Mouse (Mus musculus) embryo, embryonic 9.5 days (tissue): ENCODE results near the gene Fry.
"Not testable (repeated sequence)": the region's sequence is repeated elsewhere in the genome, so short reads cannot be mapped to it uniquely, and the experiment has no call there.

Experiments
- DNase-seq: peaks from one replicate; pipeline ENCODE4 v3.0.0-alpha.2; 2017; ENCODE audit errors: extremely low spot score

Gene Fry

DNA sequence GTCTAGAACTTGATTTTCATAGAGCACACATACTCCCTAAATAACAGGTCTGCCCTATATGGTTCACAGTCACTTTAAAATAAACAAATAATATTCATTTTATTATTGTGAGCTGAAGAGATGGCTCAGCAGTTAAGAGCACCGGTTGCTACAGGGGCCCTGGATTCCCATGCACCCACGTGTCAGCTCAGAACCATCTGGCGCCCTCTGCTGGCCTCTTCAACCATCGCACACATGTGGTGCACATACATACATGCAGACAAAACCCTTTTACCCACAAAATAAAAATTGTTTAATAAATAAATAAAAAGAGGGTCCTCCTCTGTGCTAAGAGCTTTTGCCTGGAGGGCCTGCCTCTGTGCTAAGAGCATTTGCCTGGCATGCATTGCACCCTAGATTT, 335.0 kb downstream of the Fry start:
- no peak for DNase-seq

DNA sequence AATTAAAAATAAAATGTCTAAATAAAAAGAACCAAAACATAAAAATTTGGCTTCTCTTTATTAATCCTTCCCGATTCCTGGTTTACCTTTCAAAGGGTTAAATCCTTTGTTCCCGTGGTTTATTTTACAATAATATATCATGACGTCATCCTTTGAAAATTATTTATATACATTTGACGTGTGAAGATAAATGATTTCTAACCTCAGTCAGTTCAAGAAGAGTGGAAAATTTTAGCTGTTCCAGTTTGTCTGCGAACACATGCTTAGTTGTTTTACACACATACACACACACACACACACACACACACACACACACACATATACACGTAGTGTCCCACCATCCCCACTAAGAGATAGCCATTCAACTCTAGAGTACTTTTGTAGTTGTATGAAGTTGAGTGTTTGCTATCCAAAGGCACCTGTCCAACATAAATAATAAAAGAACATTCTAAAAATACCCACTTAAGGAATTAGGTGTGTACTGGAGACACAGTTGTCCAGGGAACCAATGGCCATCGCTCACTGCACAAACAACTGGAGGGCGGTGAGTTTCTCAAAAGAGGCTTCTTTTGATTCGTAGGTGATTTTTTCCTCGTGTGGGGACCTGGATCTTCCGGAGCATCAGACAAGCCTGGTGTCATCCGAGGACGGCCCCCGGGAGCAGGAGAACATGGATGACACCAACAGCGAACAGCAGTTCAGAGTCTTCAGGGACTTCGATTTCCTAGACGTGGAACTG, 338.9 kb downstream of the Fry start:
- DNase-seq, result no peak

DNA sequence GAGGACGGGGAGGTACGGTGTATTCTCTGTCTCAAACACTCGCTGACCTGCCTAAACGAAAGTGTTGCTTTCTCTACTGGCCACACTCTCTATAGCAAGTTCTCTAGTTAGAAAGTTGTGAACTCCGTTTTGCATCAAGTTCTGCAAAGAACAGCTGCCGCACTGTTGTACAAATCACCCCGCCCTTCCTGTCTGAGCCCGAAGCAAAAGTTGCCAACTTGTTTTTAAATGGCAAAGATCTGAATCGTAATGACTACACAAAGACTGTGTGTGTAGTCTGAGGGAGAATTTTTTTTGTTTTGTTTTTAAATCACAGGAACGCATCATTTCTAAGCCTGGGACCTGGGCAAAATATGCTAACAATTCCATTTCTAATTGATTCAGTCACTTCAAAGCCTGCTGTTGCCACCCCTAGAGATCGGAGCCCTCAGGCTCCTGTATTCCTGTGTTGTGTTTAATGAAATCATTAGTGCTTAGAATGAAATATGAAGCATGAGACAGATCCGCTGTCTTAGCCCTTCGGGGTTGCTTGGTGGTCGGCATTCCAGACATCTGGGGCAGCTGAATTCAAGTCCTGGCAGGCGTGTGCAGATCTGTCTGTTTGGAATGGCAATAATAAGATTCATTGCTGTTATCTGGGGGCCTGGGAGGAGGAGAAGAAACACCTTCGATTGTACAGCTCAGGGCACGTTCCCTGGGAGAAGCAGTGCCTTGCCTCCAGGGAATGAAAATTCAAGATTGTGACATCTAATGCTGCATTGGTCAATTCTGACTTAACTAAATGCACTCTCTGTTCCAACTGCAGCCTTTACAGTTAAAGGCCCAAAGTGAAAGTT, 339.7 kb downstream of the Fry start:
- DNase-seq, result no peak

DNA sequence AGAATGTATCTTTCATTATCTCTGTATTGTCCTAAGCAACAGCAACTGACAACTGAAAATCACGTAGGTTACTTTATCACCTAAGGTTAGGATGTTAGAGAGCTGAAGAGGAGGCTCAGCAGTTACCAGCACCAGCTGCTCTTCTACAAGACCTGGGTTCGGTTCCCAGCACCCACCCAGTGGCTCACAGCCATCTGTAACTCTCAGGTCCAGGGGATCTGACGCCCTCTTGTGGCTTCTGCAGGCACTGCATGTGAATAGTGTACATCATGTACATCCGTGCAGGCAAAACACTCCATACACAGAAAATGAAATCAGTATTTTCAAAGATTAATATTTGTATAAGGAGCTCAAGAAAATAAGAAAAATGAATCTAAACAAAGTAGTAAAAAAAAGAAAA, 341.4 kb downstream of the Fry start:
- DNase-seq, result no peak

DNA sequence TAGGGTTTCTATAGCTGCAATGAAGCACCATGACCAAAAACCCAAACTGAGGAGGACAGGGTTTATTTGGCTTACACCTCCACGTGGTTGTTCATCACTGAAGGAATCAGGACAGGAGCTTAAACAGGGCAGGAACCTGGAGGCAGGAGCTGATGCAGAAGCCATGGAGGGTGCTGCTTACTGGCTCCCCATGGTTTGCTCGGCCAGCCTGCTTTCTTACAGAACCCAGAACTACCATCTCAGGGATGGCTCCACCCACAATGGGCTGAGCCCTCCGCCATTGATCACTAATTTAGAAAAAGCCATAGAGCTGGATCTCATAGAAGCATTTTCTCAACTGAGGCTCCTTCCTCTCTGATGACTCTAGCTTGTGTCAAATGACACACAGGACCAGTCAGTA, 346.3 kb downstream of the Fry start:
- no peak for DNase-seq

DNA sequence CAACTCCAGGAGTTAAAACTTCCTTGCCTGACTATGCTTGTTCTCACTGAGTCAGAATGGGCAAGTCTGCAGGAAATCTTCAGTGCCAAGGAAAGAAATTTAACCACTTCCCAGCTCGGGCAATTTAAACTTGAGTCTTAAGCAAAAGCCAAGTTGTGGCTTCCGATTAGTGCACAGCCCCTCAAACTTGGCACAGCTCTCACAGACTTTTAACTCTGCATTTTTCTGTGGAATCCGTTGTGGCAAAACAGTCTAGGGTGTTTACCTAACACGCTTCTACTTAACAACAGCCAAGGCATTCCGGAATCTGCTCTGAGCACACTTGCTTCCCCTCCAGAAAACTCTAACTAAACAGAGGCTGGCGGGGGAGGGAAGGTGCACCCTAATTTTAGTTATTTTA, 346.8 kb downstream of the Fry start:
- DNase-seq, result no peak

DNA sequence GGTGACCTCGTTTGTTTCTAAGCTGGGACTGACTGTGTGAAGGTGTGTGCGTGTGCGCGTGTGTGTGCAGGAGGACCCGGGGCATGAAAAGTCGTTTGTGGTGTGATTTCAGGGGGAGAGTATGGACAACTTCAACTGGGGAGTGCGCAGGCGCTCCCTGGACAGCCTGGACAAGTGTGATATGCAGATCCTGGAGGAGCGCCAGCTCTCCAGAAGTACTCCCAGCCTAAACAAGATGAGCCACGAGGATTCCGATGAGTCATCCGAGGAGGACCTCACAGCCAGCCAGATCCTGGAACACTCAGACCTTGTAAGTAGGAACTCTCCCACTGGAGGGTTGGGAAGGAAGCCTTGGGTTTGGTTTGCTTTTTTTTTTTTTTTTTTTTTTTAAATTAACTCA, 347.7 kb downstream of the Fry start:
- no peak for DNase-seq

DNA sequence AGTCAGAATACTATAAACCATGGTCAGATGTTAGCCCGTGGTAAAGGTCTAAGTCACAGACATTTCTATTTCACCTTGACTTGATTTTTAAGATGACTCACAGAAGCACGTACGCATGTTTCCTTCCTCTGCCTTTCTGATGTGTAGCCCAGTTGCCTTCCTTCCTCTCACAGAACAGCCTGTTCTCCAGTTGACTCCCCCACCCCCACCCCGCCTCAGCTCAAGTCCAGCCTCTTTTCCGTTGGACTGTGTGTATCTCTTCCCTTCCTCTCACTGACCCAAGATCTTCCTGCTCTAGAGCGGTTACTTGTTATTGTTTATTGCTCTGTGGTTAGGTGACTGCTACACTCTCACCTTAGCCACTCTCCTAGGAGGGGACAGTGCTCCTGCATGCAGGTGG, 350.0 kb downstream of the Fry start:
- DNase-seq, result no peak

DNA sequence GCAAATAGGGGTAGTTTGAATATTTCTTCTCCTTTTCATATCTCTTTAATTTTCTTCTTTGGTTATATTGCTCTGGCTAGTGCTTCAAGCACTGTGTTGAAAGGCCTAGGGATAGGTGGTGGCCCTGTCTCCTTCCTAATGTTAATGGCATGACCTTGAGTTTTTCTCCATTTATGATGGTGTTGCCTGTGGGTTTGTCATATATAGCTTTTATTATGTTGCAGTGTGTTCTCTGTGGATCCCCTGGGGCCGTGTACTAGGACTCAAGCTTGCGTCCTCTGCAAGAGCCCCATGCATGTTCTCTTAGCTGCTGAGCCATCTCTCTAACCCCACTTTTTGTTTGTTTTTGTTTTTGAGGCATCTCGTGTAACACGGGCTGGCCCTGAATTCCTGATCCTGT, 358.9 kb downstream of the Fry start:
- no peak for DNase-seq

DNA sequence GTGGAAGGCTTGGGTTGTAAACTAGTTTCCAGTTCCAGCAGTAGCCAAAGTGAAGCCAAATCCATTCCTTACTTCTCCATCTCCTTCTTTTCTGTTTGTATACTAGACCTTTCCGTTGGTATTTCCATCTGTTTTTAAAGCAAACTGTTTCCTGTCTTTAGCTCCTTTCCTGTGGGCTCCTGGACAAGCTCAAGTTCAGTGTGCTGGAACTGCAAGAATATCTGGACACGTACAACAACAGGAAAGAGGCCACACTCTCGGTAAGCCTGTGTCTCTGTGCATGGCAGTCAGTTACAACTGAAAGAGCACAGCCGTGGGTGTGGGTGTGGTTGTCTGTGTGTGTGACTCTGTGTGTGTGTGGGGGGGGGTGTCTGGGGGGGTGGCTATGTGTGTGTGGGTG, 360.2 kb downstream of the Fry start:
- DNase-seq, result no peak

DNA sequence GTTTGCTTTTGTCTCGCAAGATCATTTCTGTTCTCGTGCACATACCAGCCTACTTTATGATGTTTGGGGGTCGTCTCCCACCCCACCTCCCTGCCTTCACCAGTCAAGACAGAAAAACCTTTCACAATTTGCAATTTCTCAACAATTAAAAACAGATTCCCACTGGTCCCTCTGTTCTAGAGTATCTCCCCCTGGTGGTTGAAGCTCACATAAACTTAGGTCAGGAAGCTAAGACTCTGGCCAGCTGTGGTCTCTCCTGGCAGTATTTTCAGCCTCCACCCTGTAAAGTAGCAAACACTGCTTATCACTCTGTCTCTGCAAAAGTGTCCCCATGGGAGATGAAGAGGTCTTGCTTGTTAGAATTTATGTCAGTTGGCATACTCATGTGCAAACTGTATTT, 366.8 kb downstream of the Fry start:
- DNase-seq, result peak; percentile 22

DNA sequence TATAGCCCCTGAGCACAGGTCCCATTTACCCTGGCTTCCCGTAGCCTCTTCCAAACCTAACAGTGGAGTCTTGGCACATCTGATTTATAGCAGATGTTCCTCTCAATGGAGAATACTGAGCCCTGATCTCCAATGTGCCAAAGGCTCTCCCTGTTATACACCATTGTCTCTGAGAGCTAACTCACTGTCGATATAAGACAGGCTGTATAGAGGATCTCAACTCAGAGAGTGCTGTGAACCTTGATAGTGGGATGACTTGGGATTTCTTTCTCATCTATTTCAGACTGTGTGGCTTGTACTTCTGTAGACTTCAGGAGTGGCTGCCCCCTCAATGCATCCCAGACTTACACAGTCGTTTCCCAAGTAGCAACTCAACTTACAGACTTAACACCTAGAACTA, 371.8 kb downstream of the Fry start:
- DNase-seq, result no peak

DNA sequence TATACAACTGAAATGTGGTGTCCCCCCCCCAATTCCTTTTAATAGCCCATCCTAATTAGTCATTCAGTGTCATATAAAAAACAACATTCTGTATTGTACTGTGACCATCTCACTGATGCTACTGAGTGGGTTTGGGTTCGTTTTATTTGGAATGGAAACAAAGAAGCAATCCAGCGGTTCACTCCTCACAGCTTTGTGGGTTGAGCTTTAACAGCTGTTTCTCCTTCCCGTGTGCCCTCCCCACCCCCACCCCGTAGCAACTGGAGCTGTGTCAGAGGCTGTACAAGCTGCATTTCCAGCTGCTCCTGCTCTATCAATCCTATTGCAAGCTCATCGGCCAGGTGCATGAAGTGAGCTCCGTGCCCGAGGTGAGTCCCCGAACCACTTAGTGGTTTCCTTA, 372.4 kb downstream of the Fry start:
- no peak for DNase-seq

DNA sequence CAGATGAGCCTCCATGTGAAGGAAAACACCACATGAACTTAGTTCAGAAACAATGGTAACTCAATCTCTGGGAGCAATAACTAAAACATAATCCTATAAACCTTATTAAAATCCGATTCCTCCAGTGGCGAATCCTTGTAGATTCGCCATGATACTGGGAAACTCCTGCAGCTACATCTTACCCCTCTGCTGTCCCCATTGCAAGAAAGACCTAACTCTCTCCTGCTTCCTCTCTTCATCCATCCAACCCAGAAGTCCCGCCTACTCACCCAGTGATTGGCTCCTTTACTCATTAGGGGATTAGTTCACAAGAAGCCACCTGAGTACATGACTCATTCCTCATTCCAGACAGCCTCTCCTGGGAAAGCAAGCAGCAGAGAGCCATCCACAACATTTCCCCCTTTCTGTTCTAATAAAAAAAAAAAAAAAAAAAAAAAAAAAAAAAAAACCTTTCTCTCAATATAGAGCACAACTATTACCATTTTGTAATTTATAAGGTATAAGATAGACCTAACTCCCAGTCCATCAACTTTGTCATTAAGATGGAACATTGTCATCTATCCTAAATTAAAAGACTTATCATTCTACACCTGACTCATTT, 373.2 kb downstream of the Fry start:
- DNase-seq, result not testable (repeated sequence)

DNA sequence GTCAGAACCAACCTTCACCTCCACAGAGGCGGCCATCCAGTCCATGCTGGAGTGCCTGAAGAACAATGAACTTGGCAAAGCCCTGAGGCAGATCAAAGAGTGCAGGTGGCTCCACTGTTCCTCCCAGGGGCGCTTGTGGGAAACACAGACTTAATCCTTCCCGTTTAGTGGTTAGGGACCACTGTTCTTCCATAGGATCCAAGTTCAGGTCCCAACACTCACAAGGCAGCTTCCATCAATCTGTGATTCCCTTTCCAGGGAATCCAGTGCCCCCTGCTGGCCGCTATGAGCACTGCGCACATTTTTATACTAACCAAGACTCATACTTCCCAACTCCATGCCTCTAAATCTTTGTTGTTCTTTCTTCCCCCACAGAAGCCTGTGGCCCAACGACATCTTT, 377.3 kb downstream of the Fry start:
- peak; percentile 21 for DNase-seq

DNA sequence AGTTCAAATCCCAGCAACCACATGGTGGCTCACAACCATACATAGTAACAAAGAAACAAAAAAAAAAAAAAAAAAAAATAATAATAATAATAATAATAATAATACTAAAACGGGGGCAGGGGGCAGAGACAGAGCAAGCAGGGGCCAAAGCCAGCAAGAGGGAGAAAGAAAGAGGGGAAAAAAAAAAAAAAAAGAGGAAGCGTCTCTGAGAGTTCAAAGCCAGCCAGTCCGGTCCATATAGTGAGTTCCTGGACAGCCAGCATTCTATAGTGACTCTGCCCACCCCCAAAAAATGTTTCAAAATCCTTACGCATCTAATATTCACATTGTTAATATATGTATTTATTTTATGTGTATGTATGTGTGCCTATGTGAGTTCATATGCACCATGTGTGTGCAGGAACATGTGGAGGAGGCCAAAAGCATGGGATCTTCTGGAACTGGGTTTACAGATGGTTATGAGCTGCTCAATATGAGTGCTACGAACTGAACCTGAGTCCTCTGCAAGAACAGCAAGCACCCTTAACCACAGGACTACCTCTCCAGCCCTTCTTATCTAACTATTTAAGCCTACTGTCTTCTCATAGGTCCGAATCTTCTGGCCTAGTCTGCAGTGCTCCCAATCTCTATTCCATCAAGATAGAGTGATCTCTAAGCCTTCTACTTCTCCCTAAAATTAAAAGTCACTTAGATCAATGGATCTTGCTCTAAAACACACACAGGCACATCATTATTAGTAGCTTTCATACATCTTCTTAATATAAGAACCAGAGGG, 392.2 kb downstream of the Fry start:
- DNase-seq, result no peak

DNA sequence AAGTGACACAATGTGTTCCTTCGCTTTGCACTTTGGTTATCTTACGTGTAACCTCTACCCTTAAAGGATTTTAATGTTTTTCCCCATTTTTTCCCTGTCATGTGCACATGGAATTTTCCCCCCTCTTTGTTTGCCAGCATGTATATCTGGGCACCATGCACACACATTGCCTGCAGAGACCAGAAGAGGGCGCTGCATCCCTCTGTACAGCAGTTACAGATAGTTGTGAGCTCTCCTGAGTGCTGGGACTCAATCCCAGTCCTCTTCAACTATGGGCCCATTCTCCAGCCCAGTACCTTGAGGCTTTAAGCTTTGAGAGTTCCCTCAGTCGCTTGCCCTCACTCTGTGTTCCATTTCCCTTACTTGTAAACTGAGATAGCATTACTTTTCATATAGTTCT, 394.8 kb downstream of the Fry start:
- DNase-seq, result no peak

DNA sequence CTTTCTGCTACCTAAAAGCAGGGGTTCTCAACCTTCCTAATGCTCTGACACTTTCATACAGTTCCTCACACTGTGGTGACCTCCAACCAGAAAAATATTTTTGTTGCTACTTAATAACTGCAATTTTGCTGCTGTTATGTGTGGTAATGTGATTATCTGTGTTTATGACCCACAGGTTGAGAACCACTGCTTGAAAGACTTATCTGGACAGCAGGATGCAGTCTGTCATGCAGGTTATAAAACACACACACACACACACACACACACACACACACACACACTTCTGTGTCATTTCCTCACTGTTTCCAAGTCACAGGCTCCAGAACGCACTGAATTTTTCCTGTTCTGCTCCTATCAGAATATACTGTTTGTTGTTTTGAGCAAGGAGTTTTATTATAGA, 395.6 kb downstream of the Fry start:
- no peak for DNase-seq

DNA sequence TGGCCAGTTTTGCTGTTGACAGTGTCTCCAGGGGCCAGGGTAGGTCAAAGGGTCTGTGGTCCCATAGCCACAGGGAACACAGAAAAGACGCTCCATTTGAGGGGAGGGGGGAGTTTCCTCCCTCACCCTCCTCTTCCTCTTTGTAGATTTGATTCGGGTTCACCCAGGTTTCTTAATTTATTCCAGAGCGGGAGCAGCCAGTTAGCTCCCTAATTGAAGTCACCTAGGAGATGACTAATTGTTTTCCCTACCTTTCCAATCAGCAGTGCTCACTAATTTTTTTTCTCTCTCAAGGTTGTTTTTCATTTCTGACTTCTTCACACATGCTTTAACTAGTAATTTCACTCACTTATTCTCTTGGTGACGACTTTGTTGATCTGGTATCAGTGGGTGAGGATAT, 399.6 kb downstream of the Fry start, which contains the start of gene Zar1l:
Gene Zar1l (minus strand): TSS at position 101 of the 400 bp plus-strand sequence.
- no peak for DNase-seq

DNA sequence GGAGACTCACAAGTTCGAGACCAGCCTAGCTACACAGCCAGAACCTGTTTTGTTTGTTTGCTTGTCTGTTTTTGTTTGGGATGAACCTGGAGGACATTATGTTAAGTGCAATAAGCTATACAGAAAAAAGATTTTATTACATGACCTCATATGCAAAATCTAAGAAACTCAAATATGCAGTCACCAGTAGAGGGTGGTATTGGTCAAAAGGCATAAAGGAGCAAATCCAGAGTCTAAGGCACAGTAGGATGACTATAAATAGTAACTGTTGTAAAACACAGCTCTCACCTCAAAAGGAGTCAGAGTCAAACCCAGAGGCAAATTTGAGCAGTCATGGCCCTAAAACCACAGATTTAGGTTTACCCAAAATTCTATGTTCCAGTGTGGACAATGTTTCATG, 401.1 kb downstream of the Fry start:
- DNase-seq, result no peak

DNA sequence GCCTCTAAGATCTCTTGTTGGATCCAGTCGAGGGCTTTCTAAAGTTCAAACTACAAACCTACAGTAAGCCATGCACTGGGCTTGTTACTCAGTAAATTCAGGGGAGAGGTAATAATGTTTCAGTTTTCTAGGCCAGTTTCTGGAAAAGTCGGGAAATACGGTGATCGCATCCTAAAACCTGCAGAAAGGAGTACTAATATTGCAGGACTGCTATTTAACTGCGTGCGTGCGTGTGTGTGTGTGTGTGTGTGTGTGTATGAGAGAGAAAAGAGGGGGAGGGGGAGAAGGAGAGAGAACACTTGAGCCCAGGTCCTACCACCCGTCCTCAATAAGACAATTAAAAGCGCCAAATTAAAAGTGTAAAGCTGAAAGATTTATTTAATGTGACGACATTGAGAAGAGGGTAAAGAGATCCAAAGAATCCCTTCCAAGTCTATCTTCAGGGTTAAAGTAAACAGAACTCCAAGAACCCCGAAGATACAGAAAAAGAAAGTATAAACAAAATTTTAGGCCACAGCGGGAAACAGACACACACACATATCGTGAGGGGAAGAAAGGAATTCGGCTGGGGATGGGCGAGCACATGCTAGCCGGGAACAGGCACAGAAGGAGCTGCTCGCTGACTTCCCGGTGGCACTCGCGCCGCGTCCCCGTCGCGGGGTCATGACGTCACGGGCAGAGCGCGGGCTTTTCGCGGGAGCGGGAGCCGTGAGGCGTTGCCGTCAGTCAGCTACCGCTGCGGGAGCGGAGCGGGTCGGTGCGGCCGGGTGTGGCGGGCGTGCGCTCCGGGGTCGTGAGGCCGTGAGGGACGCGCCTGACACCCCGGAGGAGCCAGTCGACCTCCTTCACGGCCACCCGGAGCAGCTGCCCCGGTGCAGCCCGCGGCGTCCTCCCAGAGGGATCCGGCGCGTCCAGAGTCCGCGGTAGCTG, 403.8 kb downstream of the Fry start, which contains the start of gene Brca2:
Gene Brca2 (plus strand): TSS at position 694 of the 930 bp plus-strand sequence.
- DNase-seq, result peak; percentile 96
